Mouse (Mus musculus): Measurements from ENCODE around the gene Platr17.

DNA sequence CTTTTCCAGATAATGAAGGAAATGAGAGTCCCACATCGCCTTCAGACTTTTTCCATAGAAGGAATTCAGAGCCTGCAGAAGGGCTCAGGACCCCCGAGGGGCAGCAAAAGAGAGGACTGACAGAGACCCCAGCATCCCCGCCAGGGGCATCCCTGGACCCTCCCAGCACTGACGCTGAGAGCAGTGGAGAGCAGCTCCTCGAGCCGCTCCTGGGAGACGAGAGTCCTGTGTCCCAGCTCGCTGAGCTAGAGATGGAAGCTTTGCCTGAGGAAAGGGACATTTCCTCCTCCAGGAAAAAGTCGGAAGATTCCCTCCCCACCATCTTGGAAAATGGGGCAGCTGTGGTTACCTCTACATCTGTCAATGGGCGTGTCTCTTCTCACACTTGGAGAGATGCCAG lies 8.3 kb downstream of the Platr17 start:
- TF ChIP-seq MAFK (IDR thresholded peaks at IDR 0.05; ENCODE audit: borderline replicate concordance, low read depth, low read length): no peak
- TF ChIP-seq POLR2A (IDR thresholded peaks at IDR 0.05; ENCODE audit: control insufficient read depth in 1 of 2, insufficient read depth in 1 of 2, low read depth in 1 of 2, low read length in 2 of 2, poor library complexity in 1 of 2): no peak
- TF ChIP-seq USF1 (IDR thresholded peaks at IDR 0.05; ENCODE audit: low read depth, low read length): no peak
- TF ChIP-seq KAT2A (conservative IDR thresholded peaks at IDR 0.05; ENCODE audit: low read depth, low read length): no peak
- no peak for TF ChIP-seq MEF2A (IDR thresholded peaks at IDR 0.05; ENCODE audit: extremely low read depth, insufficient replicate concordance, low read depth, low read length, poor library complexity, severe bottlenecking)
- no peak for TF ChIP-seq ZC3H11A (IDR thresholded peaks at IDR 0.05; ENCODE audit: low read depth, low read length)
- TF ChIP-seq UBTF (IDR thresholded peaks at IDR 0.05; ENCODE audit: borderline replicate concordance, insufficient read depth, low read depth, low read length): no peak
- no peak for TF ChIP-seq HCFC1 (IDR thresholded peaks at IDR 0.05; ENCODE audit: low read depth, low read length)
- no peak for TF ChIP-seq TCF12 (IDR thresholded peaks at IDR 0.05; ENCODE audit: low read depth, low read length)
